Mouse (Mus musculus) spleen, adult 10 weeks (tissue): ENCODE data around the gene Hjurp. TPM values are rescaled to one million over a fixed set of nuclear protein-coding genes. Genes with fewer than 3 reads are reported as not detected.

Experiments
- polyA plus RNA-seq: library from polyadenylated mRNA; stranded (reverse); fragments of 350-450 nt; fragmentation: Illumina TruSeq; extraction: RNeasy Lipid Tissue Mini Kit (QIAGEN cat#74804); gene quantifications from one replicate; pipeline ENCODE4 v1.2.3, GENCODE M21; 2015; ENCODE audit warnings: low replicate concordance; ENCODE audit not compliant: insufficient read depth

The Hjurp gene
- polyA plus RNA-seq = 98.6 TPM

GRCm38 (mm10) chr1:88277098-88277817, at the start of gene Hjurp, which contains the start of gene Trpm8:
Gene Hjurp (minus strand): TSS chr1:88277633.
Gene Trpm8 (plus strand): TSS chr1:88277661.

GRCm38 (mm10) chr1:88226670-88227379, 50.6 kb downstream of the Hjurp start, which contains the start of gene Mroh2a:
Gene Mroh2a (plus strand): TSS chr1:88226986.

Other genes starting within 250 kb of the Hjurp start
- gene Ugt1a10, start 222.2 kb downstream of the Hjurp start, polyA plus RNA-seq = not detected
- not detected for gene Ugt1a9, start 206.8 kb downstream of the Hjurp start, polyA plus RNA-seq
- gene Ugt1a8, start 189.8 kb downstream of the Hjurp start, polyA plus RNA-seq = not detected
- 6.8 TPM for gene Ugt1a7c, start 182.6 kb downstream of the Hjurp start, polyA plus RNA-seq
- gene Ugt1a6b, start 174.4 kb downstream of the Hjurp start, polyA plus RNA-seq = 0.46 TPM
- gene Ugt1a6a, start 142.8 kb downstream of the Hjurp start, polyA plus RNA-seq = 1.9 TPM
- 0.15 TPM for gene Ugt1a5, start 111.6 kb downstream of the Hjurp start, polyA plus RNA-seq
- 0.15 TPM for gene Ugt1a2, start 77.0 kb downstream of the Hjurp start, polyA plus RNA-seq
- 1.2 TPM for gene Dnajb3, start 71.9 kb downstream of the Hjurp start, polyA plus RNA-seq
- 0.14 TPM for gene Ugt1a1, start 65.7 kb downstream of the Hjurp start, polyA plus RNA-seq
- gene Mroh2a, start 50.6 kb downstream of the Hjurp start, polyA plus RNA-seq = 0.28 TPM
- not detected for gene Trpm8, start within 50 bp of the Hjurp start, polyA plus RNA-seq
- gene Spp2, start 129.3 kb upstream of the Hjurp start, polyA plus RNA-seq = not detected
- not detected for gene Glrp1, start 232.4 kb upstream of the Hjurp start, polyA plus RNA-seq